ENCODE assay signal across 20 mouse cellular contexts in genomic region chr10:37221730-37222129, GRCm38 (mm10).
DNase-seq lines count a peak whose midpoint lies in the region; ATAC-seq and TF ChIP-seq lines count a peak whose summit lies in the region.
"Had no signal": no experiment of that assay in that cellular context is flagged by ENCODE, and none has a peak within 500 bp of the region (broad histone marks: within the 10 kb centered on the region; RNA-seq: fewer than 3 reads in every experiment).

No protein-coding gene starts in this region.

- no peak for ATAC-seq in intestine, embryonic 14.5 days (replicated peaks; ENCODE audit: low FRiP score, low TSS enrichment, low read depth)
- ATAC-seq in intestine, postnatal 0 days = no peak
- ATAC-seq in liver, embryonic 13.5 days (ENCODE audit: low read depth) = no peak
- peak; percentile 54; the same call in 1 of the 2 replicates for ATAC-seq in liver, postnatal 0 days
- ATAC-seq in midbrain, embryonic 15.5 days (replicated peaks) = no peak
- ATAC-seq: forebrain, embryonic 13.5 days; forebrain, embryonic 15.5 days; forebrain, postnatal 0 days had no signal

- no peaks in the 10 kb centered on the region for H3K36me3 ChIP-seq in intestine, embryonic 14.5 days (ENCODE audit: control insufficient read depth, insufficient read depth, low read length)
- H3K36me3 ChIP-seq in intestine, postnatal 0 days (ENCODE audit: control insufficient read depth, insufficient read depth) = no peaks in the 10 kb centered on the region
- H3K36me3 ChIP-seq in liver, embryonic 13.5 days = no peaks in the 10 kb centered on the region
- no peaks in the 10 kb centered on the region for H3K36me3 ChIP-seq in liver, postnatal 0 days (replicated peaks; ENCODE audit: insufficient read depth, low read length)
- H3K36me3 ChIP-seq in midbrain, embryonic 15.5 days (replicated peaks) = no peaks in the 10 kb centered on the region
- H3K36me3 ChIP-seq: embryonic facial prominence, embryonic 13.5 days; embryonic facial prominence, embryonic 15.5 days; forebrain, embryonic 15.5 days had no signal

- no peaks in the 10 kb centered on the region for H3K4me1 ChIP-seq in intestine, embryonic 14.5 days (replicated peaks; ENCODE audit: control insufficient read depth, insufficient read depth, low read length)
- 0 out of 2 replicates have a peak, but pooled peaks cover 3% of the 10 kb centered on the region for H3K4me1 ChIP-seq in intestine, postnatal 0 days (replicated peaks; ENCODE audit: control insufficient read depth, insufficient read depth, low read length)
- H3K4me1 ChIP-seq in liver, embryonic 13.5 days (replicated peaks) = peaks cover 53% of the 10 kb centered on the region
- peaks cover 23% of the 10 kb centered on the region for H3K4me1 ChIP-seq in liver, postnatal 0 days (ENCODE audit: insufficient read depth)
- H3K4me1 ChIP-seq in midbrain, embryonic 15.5 days = no peaks in the 10 kb centered on the region
- H3K4me1 ChIP-seq: embryonic facial prominence, embryonic 13.5 days; embryonic facial prominence, embryonic 15.5 days; forebrain, embryonic 13.5 days; forebrain, embryonic 15.5 days had no signal

- H3K27ac ChIP-seq in intestine, embryonic 14.5 days (ENCODE audit: low read depth) = no peak overlapping the region
- no peak overlapping the region for H3K27ac ChIP-seq in intestine, postnatal 0 days (ENCODE audit: low read depth, low read length)
- peak overlapping the region; percentile 63; the same call in 1 of the 2 replicates for H3K27ac ChIP-seq in liver, embryonic 13.5 days
- no peak overlapping the region for H3K27ac ChIP-seq in liver, postnatal 0 days (ENCODE audit: low read depth)
- no peak overlapping the region for H3K27ac ChIP-seq in midbrain, embryonic 15.5 days
- H3K27ac ChIP-seq: embryonic facial prominence, embryonic 13.5 days; embryonic facial prominence, embryonic 15.5 days; forebrain, embryonic 13.5 days; forebrain, embryonic 15.5 days had no signal

- DNase-seq in intestine, embryonic 14.5 days (ENCODE audit: low spot score) = peak; percentile 28
- DNase-seq in liver, embryonic 13.5 days = no peak
- no peak for DNase-seq in liver
- DNase-seq in liver, postnatal 0 days = no peak
- DNase-seq in adrenal gland, postnatal 14 days = no peak
- DNase-seq: adrenal gland, adult 2 months; adrenal gland, postnatal 10 days; adrenal gland, postnatal 36 days; cerebellum, adult 11-12 months; cerebellum, adult 2 months; cerebellum, adult 9-10 months; cerebellum, postnatal 10 days; cerebellum, postnatal 25 days; forebrain, postnatal 0 days had no signal

- no peak overlapping the region for H3K4me2 ChIP-seq in intestine, embryonic 14.5 days (ENCODE audit: low read length)
- no peak overlapping the region for H3K4me2 ChIP-seq in intestine, postnatal 0 days (replicated peaks; ENCODE audit: low read depth)
- H3K4me2 ChIP-seq in liver, embryonic 13.5 days = no peak overlapping the region
- H3K4me2 ChIP-seq in liver, postnatal 0 days (ENCODE audit: low read depth, low read length) = no peak overlapping the region
- no peak overlapping the region for H3K4me2 ChIP-seq in midbrain, embryonic 15.5 days
- H3K4me2 ChIP-seq: embryonic facial prominence, embryonic 13.5 days; embryonic facial prominence, embryonic 15.5 days; forebrain, embryonic 13.5 days; forebrain, embryonic 15.5 days had no signal

- no peak overlapping the region for H3K4me3 ChIP-seq in intestine, embryonic 14.5 days (ENCODE audit: low read depth, low read length)
- H3K4me3 ChIP-seq in intestine, postnatal 0 days (ENCODE audit: low read depth, low read length) = no peak overlapping the region
- H3K4me3 ChIP-seq in liver, embryonic 13.5 days (replicated peaks) = no peak overlapping the region
- no peak overlapping the region for H3K4me3 ChIP-seq in liver, postnatal 0 days (ENCODE audit: low read depth, low read length)
- H3K4me3 ChIP-seq in midbrain, embryonic 15.5 days = no peak overlapping the region
- H3K4me3 ChIP-seq: embryonic facial prominence, embryonic 13.5 days; embryonic facial prominence, embryonic 15.5 days; forebrain, embryonic 13.5 days; forebrain, embryonic 15.5 days had no signal

- H3K27me3 ChIP-seq in intestine, embryonic 14.5 days (replicated peaks; ENCODE audit: control insufficient read depth, insufficient read depth, low read length) = no peaks in the 10 kb centered on the region
- no peaks in the 10 kb centered on the region for H3K27me3 ChIP-seq in intestine, postnatal 0 days (replicated peaks; ENCODE audit: control insufficient read depth, insufficient read depth, low read length)
- no peaks in the 10 kb centered on the region for H3K27me3 ChIP-seq in liver, embryonic 13.5 days
- H3K27me3 ChIP-seq in liver, postnatal 0 days (ENCODE audit: insufficient read depth, low read length) = no peaks in the 10 kb centered on the region
- no peaks in the 10 kb centered on the region for H3K27me3 ChIP-seq in midbrain, embryonic 15.5 days (replicated peaks)
- H3K27me3 ChIP-seq: embryonic facial prominence, embryonic 13.5 days; embryonic facial prominence, embryonic 15.5 days; forebrain, embryonic 13.5 days; forebrain, embryonic 15.5 days had no signal

- H3K9me3 ChIP-seq in intestine, embryonic 14.5 days (ENCODE audit: control insufficient read depth, low read length) = no peaks in the 10 kb centered on the region
- H3K9me3 ChIP-seq in intestine, postnatal 0 days (ENCODE audit: control insufficient read depth) = no peaks in the 10 kb centered on the region
- H3K9me3 ChIP-seq in liver, embryonic 13.5 days (replicated peaks) = no peaks in the 10 kb centered on the region
- H3K9me3 ChIP-seq in liver, postnatal 0 days (ENCODE audit: low read length) = no peaks in the 10 kb centered on the region
- no peaks in the 10 kb centered on the region for H3K9me3 ChIP-seq in midbrain, embryonic 15.5 days
- H3K9me3 ChIP-seq: embryonic facial prominence, embryonic 13.5 days; embryonic facial prominence, embryonic 15.5 days; forebrain, embryonic 13.5 days; forebrain, embryonic 15.5 days had no signal

- H3K9ac ChIP-seq in intestine, embryonic 14.5 days (ENCODE audit: low read length) = no peak overlapping the region
- no peak overlapping the region for H3K9ac ChIP-seq in intestine, postnatal 0 days (ENCODE audit: low read depth, low read length)
- no peak overlapping the region for H3K9ac ChIP-seq in liver, embryonic 13.5 days
- no peak overlapping the region for H3K9ac ChIP-seq in liver, postnatal 0 days (replicated peaks)
- no peak overlapping the region for H3K9ac ChIP-seq in midbrain, embryonic 15.5 days
- H3K9ac ChIP-seq: embryonic facial prominence, embryonic 13.5 days; embryonic facial prominence, embryonic 15.5 days; forebrain, embryonic 13.5 days; forebrain, embryonic 15.5 days; forebrain, postnatal 0 days had no signal

- 56% methylated on average over 6 of the region's 6 CpGs for WGBS in intestine, embryonic 14.5 days
- WGBS in intestine, postnatal 0 days = 59% methylated on average over 6 of the region's 6 CpGs
- WGBS in liver, embryonic 13.5 days (ENCODE audit: insufficient replicate concordance) = 60% methylated on average over 6 of the region's 6 CpGs
- WGBS in liver, postnatal 0 days (ENCODE audit: insufficient replicate concordance) = 47% methylated on average over 6 of the region's 6 CpGs
- 85% methylated on average over 6 of the region's 6 CpGs for WGBS in midbrain, embryonic 15.5 days

- TF ChIP-seq EP300 in liver, postnatal 0 days (IDR thresholded peaks at IDR 0.05; ENCODE audit: low read depth) = no peak

- TF ChIP-seq CTCF in intestine, postnatal 0 days (IDR thresholded peaks at IDR 0.05; ENCODE audit: low read depth) = no peak
- no peak for TF ChIP-seq CTCF in liver, postnatal 0 days (IDR thresholded peaks at IDR 0.05; ENCODE audit: low read depth)
